Mouse (Mus musculus): ENCODE results near the gene Dnah10.

Gene Dnah10

DNA sequence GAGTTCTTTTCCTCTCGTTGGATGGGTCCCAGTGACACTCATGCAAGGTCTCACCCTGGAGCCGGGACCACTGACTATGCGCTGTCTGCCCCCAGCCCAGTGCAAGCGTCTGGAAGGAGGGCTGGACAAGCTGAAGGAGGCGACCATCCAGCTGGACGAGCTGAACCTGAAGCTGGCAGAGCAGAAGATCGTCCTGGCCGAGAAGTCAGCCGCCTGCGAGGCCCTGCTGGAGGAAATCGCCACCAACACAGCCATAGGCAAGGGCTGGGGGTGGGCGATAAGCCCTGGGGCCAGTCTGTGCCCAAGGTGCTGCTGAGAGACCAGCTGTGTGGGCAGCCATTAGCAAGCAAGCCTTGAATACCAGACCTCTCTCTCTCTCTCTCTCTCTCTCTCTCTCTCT, 87.6 kb downstream of the Dnah10 start:
- no peak for DNase-seq (ENCODE audit: low spot score)

DNA sequence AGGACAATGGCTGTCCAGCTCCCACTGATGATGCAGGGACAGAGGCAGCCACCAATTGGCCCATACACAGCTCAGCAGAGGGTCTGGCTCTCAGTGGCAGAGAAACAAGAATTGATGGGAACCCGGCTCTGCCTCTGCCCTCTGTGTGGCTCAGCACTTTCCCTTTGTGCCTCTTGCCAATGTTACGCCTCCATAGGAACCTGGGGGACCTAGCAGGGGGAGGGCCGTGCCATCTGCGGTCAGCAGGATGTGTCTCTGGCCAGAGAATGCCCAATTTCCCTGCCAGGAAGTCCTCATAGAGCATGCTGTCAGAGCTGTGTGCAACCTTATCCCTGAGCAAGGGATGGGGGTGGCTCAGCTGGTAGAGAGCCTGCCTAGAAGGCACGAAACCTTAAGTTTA, 89.9 kb downstream of the Dnah10 start:
- no peak for DNase-seq (ENCODE audit: low spot score)

DNA sequence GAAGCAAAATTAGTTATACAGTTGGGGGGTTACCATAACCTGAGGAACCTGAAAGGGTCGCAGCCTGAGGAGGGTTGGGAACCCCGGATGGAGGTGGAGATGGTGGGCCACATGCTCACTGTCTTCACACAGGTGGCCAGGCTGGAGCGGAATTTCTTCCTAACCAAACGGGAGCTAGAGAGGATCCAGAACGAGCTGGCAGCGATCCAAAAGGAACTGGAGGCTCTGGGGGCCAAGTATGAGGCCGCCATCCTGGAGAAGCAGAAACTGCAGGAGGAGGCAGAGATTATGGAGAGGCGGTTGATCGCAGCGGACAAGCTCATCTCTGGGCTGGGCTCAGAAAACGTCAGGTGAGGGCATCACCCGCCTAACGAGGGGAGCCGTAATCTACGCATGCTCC, 92.2 kb downstream of the Dnah10 start:
- no peak for DNase-seq (ENCODE audit: low spot score)

DNA sequence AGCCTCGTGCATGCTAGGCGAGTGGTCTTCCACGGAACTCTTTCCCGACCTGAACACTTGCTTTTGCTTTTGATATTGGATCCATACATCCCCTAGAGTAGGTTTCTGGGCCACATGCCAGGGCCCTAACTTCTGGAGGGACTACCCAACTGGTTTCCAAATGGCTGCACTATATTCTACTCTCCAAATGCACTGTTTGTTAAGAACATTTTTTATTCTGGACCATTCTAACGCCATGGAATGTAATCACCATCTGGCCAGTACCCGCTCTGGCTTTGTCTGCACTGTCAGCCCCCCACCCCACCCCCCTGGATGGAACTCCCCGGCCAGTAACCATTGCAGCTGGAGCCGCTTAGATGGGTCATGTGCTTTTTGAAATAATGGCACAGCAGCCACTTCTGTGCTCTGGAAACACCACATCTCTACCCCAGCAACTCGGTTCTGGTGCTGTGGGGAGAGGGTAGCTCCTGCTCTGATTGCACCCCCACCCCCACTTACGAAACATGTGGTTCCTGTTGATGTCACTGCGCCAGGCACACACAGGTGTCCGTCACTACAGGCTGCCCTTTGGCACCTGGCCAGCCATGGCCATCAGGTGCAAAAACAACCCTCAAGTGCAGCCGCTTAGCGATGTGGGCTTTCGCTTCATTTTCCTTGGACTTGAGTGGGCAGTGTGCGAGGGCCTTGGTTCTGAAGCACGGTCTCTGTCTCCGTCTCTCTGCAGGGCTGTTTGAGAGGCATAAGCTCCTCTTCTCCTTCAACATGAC, 97.4 kb downstream of the Dnah10 start:
- DNase-seq (ENCODE audit: low spot score) = no peak

DNA sequence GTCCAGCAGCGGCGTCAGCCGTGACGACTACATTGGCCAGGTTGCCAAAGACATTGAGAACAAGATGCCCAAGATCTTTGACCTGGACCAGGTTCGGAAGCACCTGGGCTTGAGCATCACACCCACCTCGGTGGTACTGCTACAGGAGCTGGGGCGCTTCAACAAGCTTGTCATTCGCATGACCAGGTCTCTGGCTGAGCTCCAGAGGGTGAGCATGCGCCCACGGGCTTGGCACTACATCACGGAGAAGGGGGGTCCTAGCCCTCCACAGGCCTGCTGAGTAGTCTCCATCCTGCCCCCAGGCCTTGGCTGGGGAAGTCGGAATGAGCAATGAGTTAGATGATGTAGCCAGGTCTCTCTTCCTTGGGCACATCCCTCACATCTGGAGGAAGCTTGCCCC, 105.4 kb downstream of the Dnah10 start:
- DNase-seq (ENCODE audit: low spot score) = no peak

DNA sequence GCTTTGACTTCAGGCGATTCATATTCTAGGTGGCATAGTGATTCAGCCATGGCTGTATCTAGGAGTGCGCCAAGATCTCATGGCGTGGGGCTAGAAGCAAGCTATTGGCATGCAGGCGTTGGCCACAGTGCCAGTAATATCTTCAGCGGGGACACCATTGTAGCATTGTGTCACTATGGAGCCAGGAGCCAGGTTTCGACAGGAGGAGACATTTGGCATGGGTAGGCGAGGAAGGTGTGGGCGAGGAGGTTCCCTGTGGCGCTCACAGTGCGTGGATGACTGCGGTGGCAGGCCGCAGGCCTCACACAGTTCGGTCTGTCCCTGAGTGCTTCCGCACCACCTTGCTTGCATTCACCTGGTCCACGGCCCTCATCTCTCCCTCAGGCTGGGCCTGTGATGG, 110.3 kb downstream of the Dnah10 start:
- no peak for DNase-seq (ENCODE audit: low spot score)

DNA sequence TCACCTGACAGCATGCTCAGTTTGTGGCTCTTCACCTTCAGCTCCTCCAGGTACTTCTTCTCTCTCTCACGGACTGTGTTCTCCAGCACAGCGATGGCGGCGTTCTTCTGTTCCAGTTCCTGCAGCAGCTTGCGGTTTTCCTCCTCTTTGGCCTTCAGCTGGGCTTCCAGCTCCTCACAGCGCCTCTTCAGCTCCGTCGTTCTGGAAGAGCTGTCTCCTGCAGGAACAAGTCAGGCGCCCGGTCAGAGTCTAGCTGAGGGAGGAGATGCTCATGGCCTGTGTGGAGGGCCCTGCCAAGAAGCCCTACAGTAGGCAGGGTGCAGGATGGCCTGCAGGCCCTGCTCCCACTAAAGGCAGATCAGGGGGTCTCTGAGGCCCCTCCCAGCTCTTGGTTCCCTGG, 111.2 kb downstream of the Dnah10 start:
- no peak for DNase-seq (ENCODE audit: low spot score)

DNA sequence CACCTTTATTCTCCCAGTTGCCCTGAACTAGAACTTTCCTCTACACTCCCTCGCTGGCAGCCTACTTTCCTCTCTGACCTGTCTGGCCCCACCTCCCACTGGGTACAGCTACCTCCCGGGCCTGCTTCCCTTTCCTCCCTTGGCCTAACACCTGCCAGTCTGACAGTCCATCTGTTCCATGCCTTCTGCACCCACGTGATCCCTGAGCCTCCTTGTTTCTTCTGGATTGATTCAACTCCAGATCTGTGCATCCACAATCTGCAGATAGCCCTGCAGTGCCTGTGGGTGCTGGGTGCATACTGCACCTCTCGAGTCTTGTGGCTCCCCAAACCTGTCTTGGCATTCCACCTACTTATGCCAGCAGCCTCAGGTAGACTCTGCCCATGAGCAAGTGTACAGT, 111.7 kb downstream of the Dnah10 start:
- DNase-seq (ENCODE audit: low spot score) = no peak

DNA sequence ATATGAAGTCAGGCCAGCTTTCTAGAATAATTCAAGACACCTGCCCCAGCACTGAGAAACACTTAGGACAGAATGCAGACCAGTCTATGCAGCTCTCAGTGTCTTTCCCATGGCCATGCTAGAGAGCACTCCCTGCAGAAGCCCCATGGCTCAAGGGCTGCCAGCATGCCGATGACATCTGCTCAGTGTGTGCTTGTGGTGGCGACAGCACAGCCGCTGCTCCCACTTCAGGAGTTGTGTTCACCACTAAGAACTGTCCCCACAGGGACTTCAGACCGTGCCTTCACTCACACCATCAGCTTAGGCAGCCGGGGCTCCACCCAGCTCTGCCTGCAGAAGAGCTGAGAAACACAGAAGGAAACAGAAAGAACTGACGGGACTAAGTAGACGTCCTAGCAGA, 115.3 kb downstream of the Dnah10 start:
- no peak for DNase-seq (ENCODE audit: low spot score)

DNA sequence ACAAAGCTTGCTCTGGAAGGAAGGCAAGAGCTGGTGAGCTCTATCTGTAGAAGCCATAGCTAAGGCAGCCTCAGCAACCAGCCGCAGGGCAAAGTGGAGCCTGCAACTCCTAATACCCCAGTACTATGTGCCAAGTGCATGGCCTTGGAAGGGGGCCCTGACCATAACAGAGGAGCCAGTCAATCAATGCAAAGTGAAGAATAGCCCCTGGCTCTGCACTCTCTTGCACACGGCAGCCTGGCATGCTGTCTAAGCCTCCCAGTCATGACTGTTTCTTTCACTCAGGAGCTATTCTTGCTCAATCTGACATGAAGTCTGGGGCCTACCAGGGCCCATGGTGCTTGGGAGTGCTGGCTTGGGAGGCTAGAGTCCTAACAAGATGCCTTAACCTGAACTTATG, 115.8 kb downstream of the Dnah10 start:
- DNase-seq (ENCODE audit: low spot score) = no peak

DNA sequence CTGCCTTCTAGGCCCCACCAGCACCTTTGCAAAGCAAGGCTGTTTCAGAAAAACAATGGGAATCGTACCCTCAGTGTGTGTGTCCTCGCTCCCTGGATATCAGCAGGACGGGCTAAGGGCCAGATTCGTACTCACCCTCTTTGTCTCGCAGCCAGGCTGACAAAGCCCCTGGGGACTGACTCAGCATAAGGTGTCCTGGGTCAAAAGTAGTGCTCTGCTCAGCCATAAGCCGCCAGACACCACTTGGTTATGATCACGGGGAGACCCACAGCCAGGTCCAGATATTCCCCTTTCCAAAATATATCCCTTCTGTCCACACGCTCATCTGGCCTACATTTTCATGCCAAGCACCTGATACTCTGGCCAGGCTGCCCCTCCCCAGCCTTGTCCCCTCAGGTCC, 118.5 kb downstream of the Dnah10 start:
- DNase-seq (ENCODE audit: low spot score) = no peak

DNA sequence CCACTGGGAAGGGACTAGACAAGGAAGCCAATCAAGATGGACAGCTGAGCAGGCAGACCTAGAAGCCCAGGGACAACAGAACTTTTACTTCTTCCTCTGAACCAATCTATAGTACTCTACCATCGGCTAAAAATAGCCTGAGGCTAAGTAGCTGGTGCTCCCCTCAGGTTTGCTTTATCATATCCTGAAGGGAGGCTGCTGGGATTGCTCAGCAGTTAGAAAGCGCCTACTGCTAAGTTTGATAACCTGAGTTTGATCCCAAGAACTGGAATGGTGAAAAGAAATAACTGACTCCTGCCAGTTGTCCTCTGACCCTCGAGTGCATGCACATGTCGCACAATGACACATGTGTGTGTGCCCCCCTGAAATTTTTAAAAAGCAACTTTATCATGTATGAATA, 120.0 kb downstream of the Dnah10 start:
- DNase-seq (ENCODE audit: low spot score) = no peak

DNA sequence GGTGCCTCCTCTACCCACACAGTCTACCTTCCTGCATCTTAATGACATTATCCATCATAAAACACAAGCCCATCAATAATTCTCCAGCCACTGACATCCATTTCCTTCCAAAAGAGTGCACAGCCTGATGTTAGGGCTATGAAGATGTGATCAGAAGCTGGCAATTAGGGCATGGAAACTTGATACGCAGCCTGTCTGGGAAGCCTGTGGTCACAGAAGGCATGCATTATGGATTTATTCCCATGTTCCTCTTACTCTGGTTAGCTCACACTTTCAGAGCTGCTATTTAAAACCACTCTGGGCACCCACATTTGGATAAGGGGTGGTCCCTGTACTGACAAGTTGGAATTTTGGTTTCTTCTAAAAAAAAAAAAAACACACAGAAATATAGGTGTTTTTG, 122.1 kb downstream of the Dnah10 start:
- no peak for DNase-seq (ENCODE audit: low spot score)

DNA sequence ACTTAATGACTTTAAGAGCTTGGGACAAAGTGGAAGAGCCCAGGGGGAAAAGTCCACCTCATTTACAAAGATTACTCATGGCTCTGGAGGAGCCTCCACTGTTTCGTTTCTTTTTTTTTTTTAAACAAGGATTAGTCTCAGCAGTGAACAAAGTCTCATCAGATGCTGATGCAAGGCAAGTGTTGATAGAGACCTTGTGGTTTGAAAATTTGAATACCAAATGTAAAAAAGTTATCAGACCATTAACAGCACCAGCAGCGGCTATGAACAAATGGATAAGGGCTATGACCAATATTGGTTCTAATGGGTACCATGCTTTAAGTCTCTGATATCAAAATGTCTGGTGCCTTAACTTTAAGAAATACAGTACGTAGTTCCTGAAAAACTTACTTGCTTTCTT, 124.1 kb downstream of the Dnah10 start:
- no peak for DNase-seq (ENCODE audit: low spot score)

DNA sequence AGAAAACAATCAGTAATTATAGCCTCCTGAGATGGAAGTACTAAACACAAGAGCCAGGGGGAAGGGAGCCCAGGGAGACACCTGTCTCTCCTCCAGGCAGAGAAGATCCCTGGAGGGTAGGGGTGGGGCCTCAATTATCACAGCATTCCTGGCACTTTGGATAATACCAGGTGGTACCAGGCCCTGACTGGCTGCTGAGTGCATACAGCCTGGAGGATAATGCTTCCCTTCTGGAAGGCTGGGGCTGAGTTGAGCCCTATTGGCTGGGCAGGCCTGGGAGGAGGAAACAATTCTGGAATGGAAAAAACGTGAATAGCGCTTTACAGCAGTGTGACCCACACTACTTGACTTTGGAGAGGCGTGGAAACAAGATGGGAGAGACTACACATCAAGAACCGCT, 126.7 kb downstream of the Dnah10 start:
- DNase-seq (ENCODE audit: low spot score) = no peak

DNA sequence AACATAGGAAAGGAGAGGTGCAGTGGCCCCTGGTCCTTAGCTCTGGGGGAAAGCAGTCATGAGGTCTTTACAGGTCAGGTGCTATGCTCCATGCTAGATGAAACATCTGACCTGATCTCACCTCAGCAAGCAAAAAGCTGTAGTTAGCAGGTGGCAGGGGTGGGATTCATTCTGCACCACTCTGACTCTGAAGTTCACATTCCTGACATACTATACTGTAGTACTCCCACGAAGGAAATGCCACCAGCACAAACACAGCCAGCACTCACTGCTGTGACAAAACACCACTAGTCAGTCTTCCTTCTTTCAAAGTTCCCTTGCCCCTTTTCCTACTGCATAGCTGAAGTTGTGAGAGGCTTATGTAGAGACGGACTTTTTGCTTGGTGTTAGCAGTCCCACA, 127.4 kb downstream of the Dnah10 start:
- DNase-seq (ENCODE audit: low spot score) = no peak

DNA sequence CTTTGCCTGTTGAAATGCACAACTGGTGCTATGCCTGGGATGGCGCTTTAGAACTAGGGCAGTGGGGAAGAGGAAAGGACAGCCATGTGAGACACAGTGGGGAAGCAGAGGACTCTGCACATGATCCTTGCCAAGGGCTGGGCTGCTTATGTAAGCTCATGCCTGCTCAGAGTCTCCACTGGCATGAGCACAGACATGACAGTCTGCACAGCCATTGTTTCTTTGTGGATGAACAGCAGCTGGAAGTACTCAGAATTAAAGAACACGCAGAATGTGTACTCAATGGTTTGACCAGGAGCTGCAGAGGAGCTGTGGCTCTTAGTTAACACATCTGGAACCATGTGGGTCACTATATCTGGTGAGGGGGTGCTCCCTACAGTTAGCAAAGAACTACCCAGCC, 128.2 kb downstream of the Dnah10 start:
- DNase-seq (ENCODE audit: low spot score) = no peak

DNA sequence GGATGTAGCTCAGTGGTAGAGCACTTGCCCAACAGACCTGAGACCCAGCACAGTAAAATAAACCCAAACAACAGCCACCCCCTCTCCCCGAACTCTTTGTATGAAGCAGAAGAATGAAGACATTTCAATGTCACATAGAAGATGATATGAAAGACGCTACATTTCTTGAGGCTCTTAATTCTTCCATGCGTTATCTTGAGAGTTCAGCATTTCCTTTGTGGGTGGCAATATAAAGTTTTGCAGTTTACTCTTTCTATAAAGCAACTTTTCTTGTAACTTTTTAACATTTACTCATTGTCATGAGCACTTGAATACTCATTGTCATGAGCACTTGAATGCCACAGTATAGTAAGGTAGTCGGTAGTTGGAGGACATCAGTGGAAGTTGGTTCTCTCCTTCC, 129.3 kb downstream of the Dnah10 start:
- DNase-seq (ENCODE audit: low spot score) = no peak

DNA sequence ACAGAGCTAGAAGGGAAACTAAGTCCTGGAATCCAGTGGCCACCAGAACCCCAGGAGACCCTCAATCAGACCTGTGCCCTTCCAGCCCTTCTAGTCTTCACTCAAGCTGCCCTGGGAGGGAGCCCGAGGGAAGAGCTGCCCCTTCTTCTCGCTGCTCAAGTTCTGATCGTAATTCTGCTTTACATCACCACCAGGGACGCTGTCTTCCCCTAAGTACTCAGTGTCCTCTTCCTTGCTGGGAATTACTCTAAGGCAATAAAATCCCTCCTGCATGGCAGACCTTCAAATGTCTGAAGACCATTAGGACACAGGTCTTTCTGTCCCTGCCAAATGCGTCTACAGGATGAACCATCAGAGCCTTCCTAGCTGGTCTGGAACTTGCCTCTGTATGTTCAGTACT, 135.1 kb downstream of the Dnah10 start:
- DNase-seq (ENCODE audit: low spot score) = no peak

DNA sequence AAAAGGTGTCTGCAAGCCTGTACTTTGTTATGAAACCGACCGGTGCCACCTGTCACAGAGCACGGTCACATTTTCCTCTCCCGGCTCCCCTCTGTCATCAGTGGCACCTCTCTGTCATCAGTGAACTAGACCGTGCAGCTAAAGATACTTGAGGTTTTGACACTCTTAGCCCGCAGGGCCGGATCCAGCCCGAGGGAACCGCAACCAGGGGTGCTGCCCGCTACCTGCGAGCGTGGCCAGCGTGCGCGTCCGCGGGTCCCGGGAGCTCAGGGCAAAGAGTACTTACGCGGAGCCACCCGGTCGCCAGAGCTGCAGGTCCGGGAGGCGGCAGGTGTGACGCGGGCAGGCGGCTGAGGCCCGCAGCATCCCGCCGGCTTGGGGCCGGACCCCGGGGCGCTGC, 136.6 kb downstream of the Dnah10 start:
- peak; percentile 16 for DNase-seq (ENCODE audit: low spot score)

DNA sequence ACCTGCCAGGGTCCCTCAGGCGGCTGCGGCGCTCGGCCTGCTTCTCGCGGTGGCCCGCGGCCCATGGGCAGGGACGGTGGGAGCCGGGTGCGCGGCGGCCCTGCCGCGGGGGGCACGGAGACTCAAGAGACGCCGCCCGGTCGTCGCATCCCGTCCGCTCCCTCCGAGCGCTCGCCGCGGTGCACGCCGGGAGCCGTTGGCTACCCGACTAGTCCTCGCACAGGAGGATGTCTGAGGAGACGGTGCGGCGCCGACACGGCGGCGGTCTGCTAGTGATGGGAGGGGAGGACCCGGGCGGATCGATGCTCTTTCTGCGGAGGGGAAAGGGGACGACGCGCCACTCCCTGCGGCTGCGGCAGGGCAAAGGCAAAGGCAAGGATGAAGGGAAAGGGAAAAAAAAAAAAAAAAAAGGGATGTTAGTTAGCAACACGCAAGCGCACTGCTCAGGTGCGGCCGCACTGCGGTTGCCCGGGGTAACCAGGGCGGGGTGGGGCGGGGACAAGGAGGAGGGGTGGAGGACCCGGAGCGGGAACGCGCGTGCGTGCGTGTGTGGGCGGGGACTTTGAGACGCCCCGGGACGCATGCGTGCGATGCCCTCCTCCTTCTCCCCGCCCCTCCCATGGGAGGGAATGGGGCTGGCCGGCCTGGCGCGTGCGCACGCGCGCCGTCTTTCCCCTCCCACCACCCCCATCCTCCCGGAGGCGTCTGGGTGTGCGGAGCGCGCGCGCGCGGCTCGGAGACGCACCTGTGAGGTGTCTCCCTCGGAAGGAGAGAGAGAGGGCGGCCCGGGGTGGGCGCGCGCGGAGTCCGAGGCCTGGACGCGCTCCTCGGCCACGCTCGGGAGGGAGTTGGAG, 137.4 kb downstream of the Dnah10 start, which contains the start of the genes Ccdc92 and Zfp664:
Ccdc92 (minus strand) TSS at position 412 of the 854 bp plus-strand sequence.
Zfp664 (plus strand) TSS at position 679 of the 854 bp plus-strand sequence.
- DNase-seq (ENCODE audit: low spot score) = peak; percentile 97

DNA sequence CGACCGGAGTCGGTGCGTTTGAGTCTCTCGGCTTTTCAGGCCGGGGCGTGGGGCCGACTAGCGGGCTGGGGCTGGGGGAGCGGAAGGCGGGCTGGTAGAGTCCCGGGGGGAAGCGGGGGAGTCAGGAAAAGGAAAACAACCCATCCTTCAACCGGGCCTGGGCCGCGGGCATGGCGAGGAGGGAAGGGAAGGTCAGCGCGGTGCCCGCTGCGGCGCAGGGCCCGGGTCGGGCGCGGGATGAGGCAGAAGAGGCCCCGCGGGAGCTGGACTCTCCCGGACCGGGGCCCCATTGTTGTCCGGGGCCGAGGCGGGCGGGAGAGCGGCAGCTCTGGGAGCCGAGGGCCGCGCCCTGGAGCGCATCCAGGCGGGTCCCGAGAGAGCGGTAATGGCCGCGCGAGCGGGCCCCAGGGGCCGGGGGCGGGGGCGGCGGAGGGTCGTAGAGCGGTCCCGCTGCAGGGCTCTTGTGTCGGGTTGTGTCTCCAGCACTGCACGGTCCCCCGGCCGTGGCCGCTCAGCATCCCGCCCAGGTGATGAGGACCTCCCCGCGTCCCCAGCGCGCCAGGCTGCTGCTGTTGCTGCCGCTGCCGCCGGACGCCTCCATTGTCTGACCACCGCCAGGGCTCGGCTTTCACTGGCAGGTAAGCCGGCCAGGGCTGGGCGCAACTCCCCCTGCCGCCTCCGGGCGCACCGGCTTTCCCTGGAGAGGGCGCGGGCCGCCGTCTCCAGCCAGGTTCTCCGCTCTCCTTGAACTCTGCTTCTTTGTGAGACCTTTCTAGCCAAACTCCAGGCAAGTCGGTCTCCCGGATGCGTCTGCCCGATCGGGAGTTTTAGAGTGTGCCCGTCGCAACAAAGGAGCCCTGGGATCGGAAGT, 138.2 kb downstream of the Dnah10 start:
- peak; percentile 46 for DNase-seq (ENCODE audit: low spot score)

All from urinary bladder, postnatal 25 days (tissue).